Mouse (Mus musculus) frontal cortex, postnatal 14 days (tissue): ENCODE results near the gene Cgref1.
A peak's percentile ranks its signal among the peaks of the same experiment; 100 is the strongest.

ENCODE experiments used
- DNase-seq, 2 experiments: peaks; one replicate each; pipeline ENCODE4 v3.0.0; 2022; ENCODE audit warnings: low spot score in 2 of 2

Cgref1 gene

GRCm38 (mm10) chr5:30887331-30887761 lies 58.0 kb downstream of the Cgref1 start:
- DNase-seq = peak; percentile 45 to 60

DNA sequence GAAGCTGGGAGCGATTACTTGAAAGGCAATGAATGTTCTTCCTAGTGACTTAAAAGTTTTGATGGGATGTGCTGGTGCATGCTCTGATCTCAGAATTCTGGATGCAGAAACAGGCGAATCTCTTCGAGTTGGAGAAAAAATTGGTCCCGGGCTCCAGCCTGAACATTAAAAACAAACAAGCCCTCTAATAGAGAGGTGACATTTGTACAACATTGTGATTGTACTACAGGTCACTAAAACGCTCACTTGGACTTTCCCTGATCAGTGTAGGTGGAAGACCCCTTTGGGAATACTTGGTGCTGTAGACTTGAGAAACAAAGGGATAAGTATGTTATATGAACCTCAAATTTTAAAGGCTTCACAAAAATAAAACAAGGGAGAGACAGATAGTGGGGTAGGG lies 58.7 kb downstream of the Cgref1 start:
- no peak for DNase-seq

DNA sequence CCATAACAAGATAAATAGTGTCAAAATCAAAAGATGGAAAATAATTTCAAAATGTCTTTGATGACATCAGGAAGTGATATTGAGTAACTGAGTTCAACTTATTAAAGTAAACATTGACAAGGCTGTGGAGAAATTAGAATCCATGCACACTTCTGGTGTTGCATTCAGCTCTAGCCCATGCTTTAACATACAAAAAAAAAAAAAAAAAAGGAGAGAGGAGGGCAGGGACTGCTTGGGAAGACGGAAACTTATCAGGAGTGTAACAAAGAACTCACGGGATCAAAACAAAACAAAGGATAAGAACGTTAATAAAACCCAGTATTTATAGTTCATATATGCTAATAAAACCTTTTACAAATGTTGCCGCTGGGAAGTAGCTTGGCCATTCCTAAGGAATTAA lies 59.2 kb downstream of the Cgref1 start:
- DNase-seq = no peak
